Mouse (Mus musculus): Measurements from ENCODE around the gene Wipi1.

DNA sequence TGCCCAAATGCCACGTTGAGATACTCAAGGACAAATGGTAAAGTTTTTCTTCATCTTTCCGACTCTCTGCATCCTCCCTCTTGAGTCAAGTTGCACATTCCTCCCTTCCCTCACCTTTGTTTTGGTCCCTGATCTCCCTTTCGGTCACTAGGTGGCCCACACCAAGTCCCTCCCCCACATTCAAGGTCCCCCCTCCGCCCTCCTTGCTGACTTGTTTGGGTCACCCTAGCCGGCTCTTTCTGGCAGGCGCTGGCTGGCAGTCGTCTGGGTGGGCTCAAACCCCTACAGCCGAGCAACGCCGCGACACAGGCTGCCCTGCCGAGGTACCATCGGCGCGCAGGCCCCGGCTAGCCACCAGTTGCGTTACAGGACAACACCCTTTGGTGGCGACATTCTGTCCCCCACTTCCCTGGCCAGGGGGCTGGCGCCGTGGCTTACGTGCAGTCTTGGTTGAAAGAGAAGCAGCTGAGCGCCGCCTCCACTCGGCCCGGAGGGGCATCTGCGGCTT, 918 bp downstream of the Wipi1 start:
- TF ChIP-seq CTCF (IDR thresholded peaks at IDR 0.05; ENCODE audit: extremely low read depth, insufficient read depth, insufficient read length, insufficient replicate concordance) (no peak), POLR2A (IDR thresholded peaks at IDR 0.05; ENCODE audit: low read depth, low read length) (no peak)
